Mouse (Mus musculus): ENCODE data around the gene Tmem203. TPM values are rescaled to one million over a fixed set of nuclear protein-coding genes. Genes with fewer than 3 reads are reported as not detected.

The Tmem203 gene
- polyA plus RNA-seq, 1 experiment from 2014 or later: 13.3 TPM

DNA sequence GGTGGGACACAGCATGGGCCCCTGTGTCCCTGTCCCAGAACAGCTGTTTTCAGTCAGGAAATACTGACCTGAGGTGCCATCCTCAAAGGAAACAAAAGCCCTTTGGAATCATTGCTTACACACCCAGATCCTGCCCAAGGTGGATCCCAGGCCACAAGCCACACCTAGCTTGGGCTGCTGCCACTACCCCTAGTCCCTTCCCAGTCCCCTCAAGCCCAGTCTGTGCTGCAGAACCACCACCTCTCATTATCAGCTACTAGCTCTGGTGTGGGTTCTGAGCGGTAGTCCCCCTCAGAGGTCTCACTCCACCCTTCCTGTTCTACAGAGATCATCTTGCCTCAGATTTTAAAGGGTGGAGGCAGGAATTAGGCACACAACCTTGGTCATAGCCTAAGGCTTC is 31.1 kb downstream of the Tmem203 start:
- 83% methylated on average over 1 of the region's 1 CpGs for WGBS
- peaks cover 10% of the 10 kb centered on the region for H3K36me3 ChIP-seq (replicated peaks; ENCODE audit: control insufficient read depth, insufficient read depth, low read depth, low read length)
- H3K9me3 ChIP-seq (replicated peaks; ENCODE audit: control insufficient read depth, low read length): no peaks in the 10 kb centered on the region
- no peak overlapping the region for H3K27ac ChIP-seq (replicated peaks; ENCODE audit: low read depth, low read length)
- ATAC-seq (replicated peaks; ENCODE audit: insufficient number of reproducible peaks, low FRiP score, low TSS enrichment, low read depth): no peak
- no peak overlapping the region for H3K4me3 ChIP-seq (ENCODE audit: low read depth, low read length)
- H3K9ac ChIP-seq (replicated peaks; ENCODE audit: low read length): no peak overlapping the region
- no peak overlapping the region for H3K4me2 ChIP-seq (ENCODE audit: low read depth, low read length)
- peaks cover 34% of the 10 kb centered on the region for H3K27me3 ChIP-seq (ENCODE audit: control insufficient read depth, insufficient read depth, low read length)
- DNase-seq (ENCODE audit: low spot score): no peak
- no peaks in the 10 kb centered on the region for H3K4me1 ChIP-seq (ENCODE audit: control insufficient read depth, insufficient read depth, low read length)

DNA sequence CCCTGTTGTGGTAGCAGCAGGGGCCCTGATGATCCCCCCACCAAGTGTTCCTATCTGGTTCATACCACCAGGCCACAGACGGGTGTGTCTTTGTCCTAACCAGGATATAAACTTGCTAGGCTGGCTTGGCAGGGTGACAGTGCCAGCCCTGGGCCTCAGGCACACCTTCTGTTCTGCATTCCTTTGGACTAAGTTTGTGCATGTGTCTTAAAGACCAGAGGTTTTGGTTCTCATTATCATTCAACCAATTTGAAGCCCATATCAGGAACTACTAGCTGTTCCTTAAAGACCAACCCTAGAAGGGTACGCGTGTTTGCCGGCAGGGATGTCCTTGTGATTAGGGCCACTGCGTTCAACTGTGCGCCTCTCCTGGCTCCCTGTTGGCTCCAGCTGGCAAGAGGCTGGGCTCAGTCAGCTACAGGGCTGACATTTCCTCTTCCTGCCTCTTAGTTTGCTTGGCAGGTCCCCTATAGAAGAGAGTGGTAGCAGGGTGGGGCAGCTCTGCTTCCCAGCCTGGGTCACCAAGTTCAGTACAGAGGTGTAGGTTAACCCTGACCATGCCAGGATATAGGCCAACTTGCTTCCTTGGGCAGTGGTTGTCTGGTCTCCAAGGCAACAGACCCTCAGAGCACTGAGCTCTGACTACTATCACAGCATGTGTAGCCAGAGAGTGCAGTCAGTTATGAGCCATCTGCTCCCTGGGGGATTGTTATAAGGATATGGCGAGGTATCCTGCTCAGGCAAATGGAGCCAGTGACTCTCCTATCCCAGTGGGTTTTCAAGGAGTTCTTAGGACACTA is 31.8 kb downstream of the Tmem203 start:
- no peak for ATAC-seq (replicated peaks; ENCODE audit: insufficient number of reproducible peaks, low FRiP score, low TSS enrichment, low read depth)
- H3K4me1 ChIP-seq (ENCODE audit: control insufficient read depth, insufficient read depth, low read length): peaks cover 2% of the 10 kb centered on the region; the same call in 1 of the 2 replicates
- H3K27me3 ChIP-seq (ENCODE audit: control insufficient read depth, insufficient read depth, low read length): peaks cover 41% of the 10 kb centered on the region
- no peak overlapping the region for H3K9ac ChIP-seq (replicated peaks; ENCODE audit: low read length)
- no peak overlapping the region for H3K4me2 ChIP-seq (ENCODE audit: low read depth, low read length)
- DNase-seq (ENCODE audit: low spot score): no peak
- no peak overlapping the region for H3K27ac ChIP-seq (replicated peaks; ENCODE audit: low read depth, low read length)
- H3K36me3 ChIP-seq (replicated peaks; ENCODE audit: control insufficient read depth, insufficient read depth, low read depth, low read length): peaks cover 7% of the 10 kb centered on the region
- no peak overlapping the region for H3K4me3 ChIP-seq (ENCODE audit: low read depth, low read length)
- no peaks in the 10 kb centered on the region for H3K9me3 ChIP-seq (replicated peaks; ENCODE audit: control insufficient read depth, low read length)
- 55% methylated on average over 7 of the region's 7 CpGs for WGBS

DNA sequence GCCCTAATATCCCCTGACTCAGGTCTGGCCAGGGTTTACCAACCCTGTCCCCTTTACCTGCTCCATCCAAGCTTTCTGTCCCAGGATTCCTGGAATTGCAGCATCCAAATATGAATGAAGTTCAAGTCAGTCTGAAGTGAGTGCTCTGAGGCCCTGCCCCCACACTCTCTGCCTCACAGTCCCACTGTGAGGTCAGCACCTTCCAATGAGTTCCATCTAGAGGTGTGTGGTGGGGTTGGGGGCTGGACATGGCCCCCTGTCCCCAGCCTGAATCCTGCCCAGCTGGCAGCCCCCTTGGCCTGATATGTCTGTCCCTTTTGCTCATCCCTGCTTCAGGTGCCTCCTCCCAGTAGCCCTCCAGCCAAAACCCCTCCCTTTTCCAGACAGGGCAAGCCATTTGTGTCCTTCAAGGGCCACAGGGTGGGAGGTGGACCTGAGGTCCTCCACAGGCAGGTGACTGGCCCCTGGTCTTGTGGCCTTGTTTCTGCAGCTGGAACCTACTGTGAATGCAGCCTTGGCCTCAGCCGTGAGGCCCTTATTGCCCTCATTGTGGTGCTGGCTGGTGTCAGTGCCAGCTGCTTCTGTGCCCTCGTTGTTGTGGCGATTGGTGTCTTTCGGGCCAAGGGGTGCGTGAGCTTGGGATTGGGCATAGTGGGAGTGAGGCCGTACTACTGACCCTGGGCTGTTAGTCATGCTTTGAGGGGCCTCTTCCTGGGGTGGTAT is 32.8 kb downstream of the Tmem203 start, which contains the start of gene Tmem210:
Tmem210 (plus strand) TSS at position 219 of the 723 bp plus-strand sequence.
- Histone ChIP-seq H3K27ac (replicated peaks; ENCODE audit: low read depth, low read length) (no peak within 1 kb of the TSS), H3K27me3 (ENCODE audit: control insufficient read depth, insufficient read depth, low read length) (peaks cover 52% of the 10 kb centered on the region), H3K36me3 (replicated peaks; ENCODE audit: control insufficient read depth, insufficient read depth, low read depth, low read length) (peaks cover 6% of the 10 kb centered on the region), H3K4me2 (ENCODE audit: low read depth, low read length) (no peak within 1 kb of the TSS), H3K9ac (replicated peaks; ENCODE audit: low read length) (no peak within 1 kb of the TSS), H3K4me1 (ENCODE audit: control insufficient read depth, insufficient read depth, low read length) (peaks cover 3% of the 10 kb centered on the region; the same call in 1 of the 2 replicates), H3K4me3 (ENCODE audit: low read depth, low read length) (no peak within 1 kb of the TSS), H3K9me3 (replicated peaks; ENCODE audit: control insufficient read depth, low read length) (no peaks in the 10 kb centered on the region)
- WGBS: 87% methylated on average over 6 of the region's 6 CpGs
- DNase-seq (ENCODE audit: low spot score): no peak
- ATAC-seq (replicated peaks; ENCODE audit: insufficient number of reproducible peaks, low FRiP score, low TSS enrichment, low read depth): no peak

DNA sequence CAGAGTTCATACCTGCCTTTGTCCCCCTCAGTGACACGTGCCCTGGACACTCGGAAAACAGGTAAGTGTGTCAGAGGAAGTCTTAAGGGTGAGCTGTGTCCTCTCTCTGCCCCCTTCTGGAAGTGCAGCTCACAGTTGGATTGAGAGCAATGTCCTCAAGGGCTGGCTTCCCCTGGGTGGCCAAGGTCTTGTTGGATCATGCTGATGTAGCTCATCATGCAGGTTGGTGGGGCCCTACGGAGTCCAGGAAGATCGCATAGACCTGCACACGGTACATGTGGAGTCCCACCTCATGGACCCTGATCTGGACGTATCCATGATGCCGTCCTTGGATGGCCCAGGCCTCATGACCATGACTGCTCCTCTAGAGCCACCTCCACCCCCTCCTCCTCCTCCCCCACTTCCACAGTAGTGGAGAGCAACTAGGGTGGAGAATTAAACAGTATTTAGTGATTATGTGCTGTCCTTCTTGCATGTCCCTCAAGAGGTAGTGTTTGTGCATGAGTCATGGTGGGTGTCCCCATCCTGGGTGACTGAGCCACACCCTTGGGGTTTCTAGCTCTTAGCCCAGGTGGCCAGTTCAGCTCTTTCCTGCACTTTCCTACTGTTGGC is 33.6 kb downstream of the Tmem203 start:
- H3K4me1 ChIP-seq (ENCODE audit: control insufficient read depth, insufficient read depth, low read length): peaks cover 3% of the 10 kb centered on the region; the same call in 1 of the 2 replicates
- no peak for ATAC-seq (replicated peaks; ENCODE audit: insufficient number of reproducible peaks, low FRiP score, low TSS enrichment, low read depth)
- H3K36me3 ChIP-seq (replicated peaks; ENCODE audit: control insufficient read depth, insufficient read depth, low read depth, low read length): peaks cover 6% of the 10 kb centered on the region
- DNase-seq (ENCODE audit: low spot score): no peak
- no peaks in the 10 kb centered on the region for H3K9me3 ChIP-seq (replicated peaks; ENCODE audit: control insufficient read depth, low read length)
- no peak overlapping the region for H3K27ac ChIP-seq (replicated peaks; ENCODE audit: low read depth, low read length)
- WGBS: 81% methylated on average over 7 of the region's 7 CpGs
- no peak overlapping the region for H3K4me2 ChIP-seq (ENCODE audit: low read depth, low read length)
- no peak overlapping the region for H3K9ac ChIP-seq (replicated peaks; ENCODE audit: low read length)
- H3K27me3 ChIP-seq (ENCODE audit: control insufficient read depth, insufficient read depth, low read length): peaks cover 55% of the 10 kb centered on the region
- H3K4me3 ChIP-seq (ENCODE audit: low read depth, low read length): no peak overlapping the region

DNA sequence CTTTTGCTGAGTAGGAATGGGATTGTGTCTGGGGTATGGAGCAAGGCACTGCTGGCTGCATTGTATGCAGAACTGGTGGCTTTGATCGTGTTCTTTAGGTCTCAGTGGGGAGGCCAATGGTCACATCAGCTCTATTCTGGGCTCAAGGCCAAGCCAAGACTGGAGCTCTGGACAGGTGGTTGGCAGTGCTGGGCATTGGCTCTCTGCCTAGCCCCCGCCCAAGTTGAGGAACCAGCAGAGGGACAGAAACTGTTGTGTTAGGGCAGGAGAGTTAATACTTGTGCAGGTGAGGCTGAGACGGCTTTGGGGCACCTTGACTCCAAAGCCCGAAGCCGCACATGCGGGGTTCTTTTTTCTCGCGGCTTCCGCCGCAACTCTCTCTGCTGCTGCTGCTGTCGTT is 34.4 kb downstream of the Tmem203 start, which contains the start of gene Lrrc26:
Lrrc26 (plus strand) TSS at position 265 of the 400 bp plus-strand sequence.
- Histone ChIP-seq H3K4me3 (ENCODE audit: low read depth, low read length) (no peak within 1 kb of the TSS), H3K27me3 (ENCODE audit: control insufficient read depth, insufficient read depth, low read length) (peaks cover 55% of the 10 kb centered on the region), H3K4me1 (ENCODE audit: control insufficient read depth, insufficient read depth, low read length) (peaks cover 3% of the 10 kb centered on the region; the same call in 1 of the 2 replicates), H3K9me3 (replicated peaks; ENCODE audit: control insufficient read depth, low read length) (no peaks in the 10 kb centered on the region), H3K4me2 (ENCODE audit: low read depth, low read length) (no peak within 1 kb of the TSS), H3K9ac (replicated peaks; ENCODE audit: low read length) (no peak within 1 kb of the TSS), H3K36me3 (replicated peaks; ENCODE audit: control insufficient read depth, insufficient read depth, low read depth, low read length) (peaks cover 3% of the 10 kb centered on the region), H3K27ac (replicated peaks; ENCODE audit: low read depth, low read length) (no peak within 1 kb of the TSS)
- DNase-seq (ENCODE audit: low spot score) (no peak), ATAC-seq (replicated peaks; ENCODE audit: insufficient number of reproducible peaks, low FRiP score, low TSS enrichment, low read depth) (no peak)
- whole genome bisulfite sequencing: 9% methylated on average over 11 of the region's 11 CpGs

- Histone ChIP-seq H3K27me3 (ENCODE audit: control insufficient read depth, insufficient read depth, low read length) (peaks cover 55% of the 10 kb centered on the region), H3K4me3 (ENCODE audit: low read depth, low read length) (no peak overlapping the region), H3K4me2 (ENCODE audit: low read depth, low read length) (no peak overlapping the region), H3K9me3 (replicated peaks; ENCODE audit: control insufficient read depth, low read length) (no peaks in the 10 kb centered on the region), H3K36me3 (replicated peaks; ENCODE audit: control insufficient read depth, insufficient read depth, low read depth, low read length) (no peaks in the 10 kb centered on the region; the same call in 1 of the 2 replicates), H3K27ac (replicated peaks; ENCODE audit: low read depth, low read length) (no peak overlapping the region), H3K4me1 (ENCODE audit: control insufficient read depth, insufficient read depth, low read length) (peaks cover 3% of the 10 kb centered on the region; the same call in 1 of the 2 replicates), H3K9ac (replicated peaks; ENCODE audit: low read length) (no peak overlapping the region)
- 2% methylated on average over 54 of the region's 54 CpGs for WGBS
- DNase-seq (ENCODE audit: low spot score): no peak
- ATAC-seq (replicated peaks; ENCODE audit: insufficient number of reproducible peaks, low FRiP score, low TSS enrichment, low read depth): no peak
These were observed 35.0 kb downstream of the Tmem203 start for GRCm38 (mm10) chr2:25290101-25290815.

DNA sequence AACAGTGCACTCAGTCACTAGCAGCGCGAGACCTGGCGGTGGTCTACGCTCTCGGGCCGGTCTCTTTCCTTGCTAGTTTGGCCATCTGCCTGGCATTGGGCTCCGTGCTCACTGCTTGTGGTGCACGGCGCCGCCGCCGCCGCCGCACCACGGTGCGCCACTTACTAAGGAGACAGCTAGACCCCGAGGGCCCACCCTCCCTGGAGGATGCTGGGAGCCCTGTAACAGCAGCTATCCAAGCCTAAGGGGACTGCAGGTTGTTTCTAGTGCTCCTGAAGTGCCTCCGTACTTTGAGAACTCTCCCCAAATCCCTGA is 35.5 kb downstream of the Tmem203 start:
- no peaks in the 10 kb centered on the region for H3K9me3 ChIP-seq (replicated peaks; ENCODE audit: control insufficient read depth, low read length)
- H3K4me3 ChIP-seq (ENCODE audit: low read depth, low read length): no peak overlapping the region
- ATAC-seq (replicated peaks; ENCODE audit: insufficient number of reproducible peaks, low FRiP score, low TSS enrichment, low read depth): no peak
- no peak overlapping the region for H3K9ac ChIP-seq (replicated peaks; ENCODE audit: low read length)
- H3K36me3 ChIP-seq (replicated peaks; ENCODE audit: control insufficient read depth, insufficient read depth, low read depth, low read length): no peaks in the 10 kb centered on the region; the same call in 1 of the 2 replicates
- peaks cover 55% of the 10 kb centered on the region for H3K27me3 ChIP-seq (ENCODE audit: control insufficient read depth, insufficient read depth, low read length)
- under 1% methylated on average over 18 of the region's 18 CpGs for WGBS
- DNase-seq (ENCODE audit: low spot score): no peak
- H3K4me1 ChIP-seq (ENCODE audit: control insufficient read depth, insufficient read depth, low read length): peaks cover 3% of the 10 kb centered on the region; the same call in 1 of the 2 replicates
- no peak overlapping the region for H3K4me2 ChIP-seq (ENCODE audit: low read depth, low read length)
- no peak overlapping the region for H3K27ac ChIP-seq (replicated peaks; ENCODE audit: low read depth, low read length)
